Mouse (Mus musculus): ENCODE results near the gene Plekhg1.

Gene Plekhg1

GRCm38 (mm10) chr10:3741791-3742190 is 1.6 kb downstream of the Plekhg1 start:
- DNase-seq (ENCODE audit: low read depth, low spot score), result no peak

GRCm38 (mm10) chr10:3743069-3743468 is 2.9 kb downstream of the Plekhg1 start:
- DNase-seq (ENCODE audit: low read depth, low spot score), result no peak

GRCm38 (mm10) chr10:3743826-3744225 is 3.7 kb downstream of the Plekhg1 start:
- DNase-seq (ENCODE audit: low read depth, low spot score), result no peak

- peak; percentile 5 for DNase-seq (ENCODE audit: low read depth, low spot score)
Measured at GRCm38 (mm10) chr10:3746794-3747518, 6.8 kb downstream of the Plekhg1 start.

DNA sequence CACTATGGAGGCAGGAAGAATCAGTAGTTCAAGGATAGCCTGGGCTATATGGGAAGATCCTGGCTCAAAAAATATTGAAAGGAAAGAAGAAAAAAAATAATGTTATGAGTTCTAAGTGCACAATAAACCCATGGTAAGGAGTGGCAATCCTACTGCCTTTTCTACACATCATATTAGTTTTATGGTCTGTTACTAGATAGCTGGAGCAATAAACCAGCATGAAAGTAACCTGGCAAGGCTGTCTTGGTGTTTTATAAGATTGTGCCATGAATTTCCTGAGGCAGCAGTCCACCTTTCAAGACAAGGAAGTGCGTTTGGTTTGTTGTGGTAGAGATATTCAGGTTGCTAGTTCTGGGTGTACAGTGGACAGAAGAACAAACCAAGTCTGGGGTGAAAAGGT is 9.4 kb downstream of the Plekhg1 start:
- DNase-seq (ENCODE audit: low read depth, low spot score), result no peak

DNA sequence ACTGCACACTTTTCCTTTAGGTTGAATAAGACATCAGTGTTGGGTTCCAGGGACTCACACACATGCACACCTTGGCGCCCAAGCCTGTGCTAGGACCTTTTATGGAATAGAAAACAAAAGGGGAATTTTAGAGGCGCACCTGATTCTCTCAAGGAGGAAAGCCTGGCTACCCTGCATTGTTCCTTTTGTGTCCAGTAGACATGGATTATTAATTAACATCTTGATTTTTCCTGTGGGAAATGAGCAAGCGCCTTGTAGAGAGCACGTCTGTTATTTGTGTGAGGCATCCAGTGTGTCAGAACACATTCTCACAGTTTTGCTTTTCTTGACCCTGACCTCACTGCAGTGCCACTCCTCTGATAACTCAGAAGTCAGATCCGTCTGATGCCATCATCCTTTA is 21.8 kb downstream of the Plekhg1 start:
- DNase-seq (ENCODE audit: low read depth, low spot score), result no peak

DNA sequence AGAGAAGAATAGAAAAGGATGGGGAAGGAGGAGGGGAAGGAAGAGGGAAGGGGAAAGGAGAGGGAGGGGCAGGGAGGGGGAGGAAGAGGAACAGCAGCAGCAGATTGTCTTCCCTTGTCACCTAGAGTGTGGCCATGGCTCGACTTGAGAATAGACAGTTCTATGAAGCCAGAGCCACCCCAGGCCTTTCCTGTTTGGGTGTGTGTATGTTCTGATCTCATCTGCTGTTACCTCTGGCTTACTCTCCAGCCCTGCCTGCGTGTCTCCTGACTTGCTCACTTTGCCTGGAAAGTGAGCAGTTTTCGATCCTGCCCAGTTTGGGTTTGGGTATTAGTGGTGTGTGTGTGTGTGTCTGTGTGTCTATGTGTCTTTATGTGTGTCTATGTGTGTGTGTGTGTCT is 23.0 kb downstream of the Plekhg1 start:
- DNase-seq (ENCODE audit: low read depth, low spot score), result no peak

GRCm38 (mm10) chr10:3769131-3769530 is 29.0 kb downstream of the Plekhg1 start:
- DNase-seq (ENCODE audit: low read depth, low spot score), result no peak

DNA sequence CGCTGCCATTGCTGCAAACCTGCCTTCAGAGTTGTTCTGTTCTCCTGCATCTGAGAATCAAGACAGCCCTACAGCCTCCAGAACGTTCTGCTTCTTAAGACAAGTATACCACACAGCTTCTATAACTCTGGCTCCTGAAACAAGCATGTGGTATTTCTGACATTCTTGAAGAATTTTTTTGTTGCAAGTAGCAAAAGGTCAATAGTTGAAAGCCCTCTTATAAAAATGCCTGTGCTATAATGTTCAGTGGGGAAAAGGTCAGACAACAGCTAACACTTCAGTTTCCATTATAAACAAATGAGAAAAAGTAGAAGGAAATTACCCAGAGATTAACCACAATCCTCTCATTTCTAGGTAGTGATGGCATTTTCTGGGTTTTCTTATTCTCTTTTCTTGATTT is 34.2 kb downstream of the Plekhg1 start:
- no peak for DNase-seq (ENCODE audit: low read depth, low spot score)

DNA sequence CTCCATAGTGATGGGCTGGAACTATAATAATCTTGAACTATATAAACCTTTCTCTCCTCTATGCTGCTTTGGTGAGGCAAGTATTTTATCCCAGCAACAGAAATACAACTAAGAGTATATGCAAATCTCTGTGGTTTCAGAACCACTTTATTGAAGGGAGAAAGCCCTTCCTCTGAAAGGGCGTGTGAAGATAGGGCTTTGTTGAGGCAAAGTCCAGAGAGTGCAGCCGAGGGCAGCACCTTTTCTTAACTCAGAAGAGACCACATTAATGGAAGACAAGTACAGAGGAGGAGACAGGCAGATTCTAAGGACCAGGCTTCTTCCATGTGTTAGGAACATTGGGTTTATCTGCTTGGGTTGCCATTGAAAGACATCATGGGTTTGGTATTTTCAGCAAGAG is 36.6 kb downstream of the Plekhg1 start:
- no peak for DNase-seq (ENCODE audit: low read depth, low spot score)

DNA sequence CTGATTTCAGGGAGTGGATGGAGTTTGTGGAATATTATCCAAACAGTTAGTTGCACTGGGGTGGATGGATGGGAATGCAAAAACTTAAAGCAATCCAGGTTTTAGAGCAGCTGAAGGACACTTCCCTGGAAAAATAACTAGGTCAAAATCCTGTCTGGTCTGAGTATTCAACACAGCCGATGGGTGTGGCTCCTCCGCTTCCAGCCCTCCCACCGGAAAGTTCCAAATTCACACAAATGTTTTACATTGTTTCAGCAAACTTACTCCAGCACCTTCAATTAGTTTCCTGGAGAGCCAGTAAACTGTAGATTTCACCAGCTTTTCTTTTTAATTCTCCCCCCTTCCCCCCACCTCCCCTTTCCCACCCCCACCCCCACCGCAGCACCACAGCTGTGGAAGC is 45.2 kb downstream of the Plekhg1 start:
- DNase-seq (ENCODE audit: low read depth, low spot score), result no peak

DNA sequence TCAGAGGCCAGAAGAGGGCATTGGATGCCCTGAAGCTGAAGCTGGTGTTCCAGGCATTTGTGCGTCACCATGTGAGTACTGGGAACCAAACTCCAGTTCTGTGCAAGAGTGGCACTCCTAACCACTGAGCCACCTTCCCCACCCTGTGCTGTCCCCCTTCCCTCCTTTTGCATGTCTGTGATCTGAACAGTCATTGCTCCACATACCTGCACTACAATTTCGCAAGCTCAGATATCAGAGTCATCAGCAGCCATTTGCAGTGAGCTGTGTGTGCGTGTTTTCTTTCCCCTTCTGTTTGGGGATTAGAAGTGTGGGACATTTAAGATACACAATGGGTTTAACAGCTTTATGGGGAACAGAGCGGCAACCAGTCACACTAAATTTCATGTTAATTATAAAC is 46.4 kb downstream of the Plekhg1 start:
- no peak for DNase-seq (ENCODE audit: low read depth, low spot score)

GRCm38 (mm10) chr10:3787006-3787405 is 46.8 kb downstream of the Plekhg1 start:
- DNase-seq (ENCODE audit: low read depth, low spot score), result no peak

GRCm38 (mm10) chr10:3793825-3794224 is 53.7 kb downstream of the Plekhg1 start:
- DNase-seq (ENCODE audit: low read depth, low spot score), result no peak

DNA sequence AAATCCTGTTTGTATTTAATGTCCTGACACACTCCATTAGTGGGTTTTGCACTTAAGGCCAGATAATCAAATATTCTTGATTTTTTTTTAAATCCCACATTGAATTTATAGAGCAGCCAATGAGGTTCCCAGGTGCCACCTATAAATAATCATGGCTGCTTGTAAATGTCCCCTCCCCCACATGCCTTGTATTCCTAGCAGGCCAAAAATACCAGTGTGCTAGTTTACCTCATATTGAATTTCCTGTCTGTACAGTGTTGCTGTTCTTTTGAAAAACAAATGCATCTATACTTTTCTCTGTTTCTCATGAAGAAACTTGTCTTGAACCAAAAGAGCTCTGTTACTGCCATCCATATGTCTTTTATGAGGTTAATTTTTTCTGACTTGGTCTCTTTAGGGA is 59.3 kb downstream of the Plekhg1 start:
- DNase-seq (ENCODE audit: low read depth, low spot score), result no peak

DNA sequence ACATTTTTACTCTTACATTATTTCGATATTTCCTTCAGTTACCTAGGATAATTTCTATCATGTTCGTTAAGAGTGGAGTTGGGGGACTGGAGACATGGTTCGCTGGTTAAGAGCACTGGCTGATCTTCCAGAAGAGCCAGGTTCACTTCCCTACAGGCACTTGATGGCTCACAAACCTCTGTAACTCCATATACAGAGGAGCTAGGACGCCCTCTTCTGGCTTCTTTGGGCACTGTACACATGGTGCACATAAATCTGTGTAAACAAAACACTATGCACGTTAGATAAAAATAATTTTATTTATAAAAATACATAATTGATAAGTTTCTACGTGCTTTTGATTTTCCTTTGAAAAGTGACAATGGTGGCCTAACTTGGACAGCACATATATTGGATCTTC is 61.1 kb downstream of the Plekhg1 start:
- DNase-seq (ENCODE audit: low read depth, low spot score), result no peak

DNA sequence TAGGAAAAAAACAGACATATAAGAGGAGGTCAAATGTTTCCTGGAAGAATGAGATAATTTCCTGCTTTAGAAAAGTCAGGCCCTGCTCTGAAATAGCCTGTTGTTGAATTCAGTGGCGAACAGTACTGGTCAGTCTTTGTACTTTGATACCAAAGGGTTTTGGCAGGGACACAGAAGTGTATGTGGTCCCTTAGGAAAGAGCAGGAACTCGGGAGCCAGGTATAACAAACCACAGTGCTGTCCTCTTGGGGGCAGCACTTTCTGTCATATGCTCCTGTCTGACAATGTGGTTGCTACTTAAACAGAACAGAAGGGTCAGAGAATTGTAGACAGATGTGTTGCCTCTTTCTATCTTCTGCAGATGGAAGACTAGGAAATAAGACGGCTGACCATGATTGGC is 65.2 kb downstream of the Plekhg1 start:
- no peak for DNase-seq (ENCODE audit: low read depth, low spot score)

DNA sequence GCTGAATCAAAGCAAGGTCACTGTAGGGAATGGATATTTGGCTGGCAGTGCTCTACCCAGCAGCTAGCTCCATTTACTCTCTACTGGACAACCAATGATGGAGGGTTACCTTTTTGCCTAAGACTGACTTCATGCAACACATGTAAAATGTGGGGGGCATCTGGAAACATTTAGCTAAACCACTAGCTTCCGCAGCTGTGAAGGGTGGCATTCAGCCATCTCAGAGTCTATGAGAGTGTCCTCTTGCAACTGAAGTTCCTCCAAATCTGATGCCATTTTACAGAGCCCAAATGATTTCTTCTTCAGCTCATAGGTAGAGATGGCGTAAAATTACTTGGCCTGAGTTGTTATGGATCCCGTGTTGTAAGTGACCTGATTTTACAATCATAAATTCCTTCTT is 67.8 kb downstream of the Plekhg1 start:
- DNase-seq (ENCODE audit: low read depth, low spot score), result no peak

- peak; percentile 44 for DNase-seq (ENCODE audit: low read depth, low spot score)
Measured at GRCm38 (mm10) chr10:3810476-3811273, 70.5 kb downstream of the Plekhg1 start.

DNA sequence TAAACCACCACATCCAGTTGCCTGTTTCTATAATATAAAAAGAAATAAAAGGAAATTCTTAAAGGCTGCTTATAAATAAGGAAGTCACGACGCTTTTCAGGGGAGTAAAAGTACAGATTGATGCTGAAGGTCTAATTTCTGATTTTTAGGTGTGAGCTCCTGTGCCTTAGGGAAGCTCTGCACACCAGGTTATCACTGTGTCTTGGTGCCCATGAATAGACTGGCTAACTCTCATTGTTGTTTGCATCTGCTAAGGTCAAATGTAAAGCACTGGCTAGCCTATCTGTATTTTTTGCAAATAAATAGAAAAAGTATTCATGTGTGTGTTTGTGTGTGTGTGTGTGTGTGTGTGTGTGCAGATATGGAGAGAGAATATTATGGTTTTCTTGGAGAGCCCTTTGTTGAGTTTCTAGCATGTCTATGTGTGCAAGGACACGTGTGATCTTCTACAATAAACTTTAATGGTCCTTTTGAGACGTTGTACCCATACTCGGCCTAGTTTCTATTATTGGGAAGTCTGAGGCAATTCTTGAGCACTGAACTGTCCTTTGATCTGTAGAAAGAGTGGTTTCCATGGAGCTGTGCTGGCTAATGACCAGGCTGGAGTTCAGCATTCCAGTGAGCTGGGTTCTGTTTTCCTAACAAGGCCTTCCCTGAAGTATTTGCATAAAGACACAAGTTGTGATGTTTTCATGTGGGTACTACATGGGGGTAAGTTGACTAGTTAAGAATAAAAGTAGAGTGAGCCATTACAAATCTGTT is 79.0 kb downstream of the Plekhg1 start:
- DNase-seq (ENCODE audit: low read depth, low spot score), result no peak

- DNase-seq (ENCODE audit: low read depth, low spot score), result no peak
Measured at GRCm38 (mm10) chr10:3823826-3824225, 83.7 kb downstream of the Plekhg1 start.

DNA sequence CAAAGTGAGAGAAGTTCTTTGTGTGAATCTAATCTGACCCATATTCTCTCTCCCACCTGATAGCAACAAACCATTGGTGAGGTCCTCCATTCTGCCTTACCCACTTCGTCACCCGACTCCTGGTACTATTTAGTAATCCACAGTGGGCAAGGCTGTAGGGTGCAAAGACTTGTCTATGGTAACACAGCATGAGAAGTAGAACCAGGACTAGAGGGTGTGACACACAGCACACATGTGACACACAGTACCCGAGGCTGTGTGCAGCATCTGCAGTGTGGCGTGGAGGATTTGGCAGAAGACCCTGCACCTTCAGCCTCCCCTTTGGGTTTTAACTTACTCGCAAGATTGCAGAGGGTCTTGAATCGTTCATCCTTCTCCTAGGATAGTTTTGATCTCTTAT is 85.9 kb downstream of the Plekhg1 start:
- DNase-seq (ENCODE audit: low read depth, low spot score), result no peak

Measured in skeletal muscle tissue, adult 2 months (tissue).